Mouse (Mus musculus) liver, embryonic 11.5 days (tissue): ENCODE data around the gene Nr1i2. TPM values are rescaled to one million over a fixed set of nuclear protein-coding genes. Genes with fewer than 3 reads are reported as not detected.
"Not testable (repeated sequence)": the region's sequence is repeated elsewhere in the genome, so short reads cannot be mapped to it uniquely, and the experiment has no call there.

Experiments
- ATAC-seq: fragments of 200-750 bp; cut with Nextera tagmentation; replicated peaks from 2 replicates; pipeline ENCODE4 v1.8.0; 2017; ENCODE audit warnings: moderate number of reproducible peaks, mild to moderate bottlenecking, moderate TSS enrichment, moderate library complexity; ENCODE audit not compliant: low FRiP score
- DNase-seq: peaks from one replicate; pipeline ENCODE4 v3.0.0-alpha.2; 2017; ENCODE audit warnings: low spot score
- H3K27ac ChIP-seq: fragments of 300-500 bp; sonication (generic); 2 replicates; pipeline ENCODE4 v1.5.1; 2014; ENCODE audit warnings: mild to moderate bottlenecking, low read depth, low read length, control low read depth
- H3K27me3 ChIP-seq: fragments of 300-500 bp; sonication (generic); replicated peaks from 2 replicates; pipeline ENCODE4 v1.6.1; 2014; ENCODE audit warnings: low read length, mixed read lengths; ENCODE audit not compliant: control insufficient read depth, insufficient read depth
- H3K36me3 ChIP-seq: fragments of 300-500 bp; sonication (generic); 2 replicates; pipeline ENCODE4 v1.6.1; 2014; ENCODE audit warnings: mild to moderate bottlenecking, low read length, moderate library complexity, mixed read lengths; ENCODE audit not compliant: control insufficient read depth, insufficient read depth
- H3K4me1 ChIP-seq: fragments of 300-500 bp; sonication (generic); replicated peaks from 2 replicates; pipeline ENCODE4 v1.6.1; 2014; ENCODE audit warnings: low read length, mixed read lengths; ENCODE audit not compliant: control insufficient read depth, insufficient read depth
- H3K4me2 ChIP-seq: fragments of 300-500 bp; sonication (generic); 2 replicates; pipeline ENCODE4 v1.6.1; 2014; ENCODE audit warnings: mild to moderate bottlenecking, control low read depth, moderate library complexity
- H3K4me3 ChIP-seq: fragments of 300-500 bp; sonication (generic); 2 replicates; pipeline ENCODE4 v1.5.1; 2014; ENCODE audit warnings: low read depth, low read length, control low read depth
- H3K9ac ChIP-seq: fragments of 300-500 bp; sonication (generic); 2 replicates; pipeline ENCODE4 v1.6.1; 2014; ENCODE audit warnings: low read depth, low read length, control low read depth
- H3K9me3 ChIP-seq: fragments of 300-500 bp; sonication (generic); 2 replicates; pipeline ENCODE4 v1.6.1; 2016; ENCODE audit warnings: low read length, inconsistent platforms, mixed read lengths; ENCODE audit not compliant: control insufficient read depth
- WGBS: fragments of 180-500 bp; shearing (Covaris S2); extraction: QIAGEN DNeasy Blood & Tissue Kit; methylation state at CpG from one replicate; pipeline ENCODE4 v1.1.7; 2014; 5-methylcytosine and 5-hydroxymethylcytosine counted together
- polyA plus RNA-seq: library from polyadenylated mRNA; unstranded; fragments of >200 nt; fragmentation: Nextera tagmentation; extraction: Ambion mirVana; gene quantifications from 2 replicates; pipeline ENCODE4 v1.2.1, GENCODE M21; 2014

Gene Nr1i2
- polyA plus RNA-seq, result 1.8 and 2.0 TPM in 2 replicates

GRCm38 (mm10) chr16:38294685-38295348 is at the start of gene Nr1i2:
Nr1i2 (minus strand) TSS chr16:38294824.
- 0 out of 2 replicates have a peak, but pooled peaks have one; percentile 26 for ATAC-seq
- peak within 1 kb of the TSS; percentile 28 for H3K4me2 ChIP-seq

GRCm38 (mm10) chr16:38341396-38342324 is 47.0 kb upstream of the Nr1i2 start, which contains the start of gene Maats1:
Maats1 (minus strand) TSS chr16:38342143.
- Histone ChIP-seq H3K27me3 (no peaks in the 10 kb centered on the region), H3K9me3 (no peaks in the 10 kb centered on the region), H3K4me2 (peak within 1 kb of the TSS; percentile 52), H3K36me3 (no peaks in the 10 kb centered on the region), H3K9ac (no peak within 1 kb of the TSS), H3K4me1 (0 out of 2 replicates have a peak, but pooled peaks cover 4% of the 10 kb centered on the region), H3K27ac (no peak within 1 kb of the TSS), H3K4me3 (peak within 1 kb of the TSS; percentile 29)
- peak; percentile 73 for ATAC-seq
- 14% methylated on average over 30 of the region's 30 CpGs for WGBS
- DNase-seq, result peak; percentile 69

More at GRCm38 (mm10) chr16:38294685-38295348, at the start of gene Nr1i2:
- Histone ChIP-seq H3K4me1 (no peaks in the 10 kb centered on the region; the same call in 1 of the 2 replicates), H3K9me3 (no peaks in the 10 kb centered on the region), H3K27me3 (no peaks in the 10 kb centered on the region), H3K36me3 (no peaks in the 10 kb centered on the region), H3K9ac (no peak within 1 kb of the TSS), H3K27ac (no peak within 1 kb of the TSS), H3K4me3 (no peak within 1 kb of the TSS; the same call in 1 of the 2 replicates)
- DNase-seq, result no peak
- WGBS, result 59% methylated on average over 7 of the region's 7 CpGs

GRCm38 (mm10) chr16:38338077-38338476 is 43.5 kb upstream of the Nr1i2 start:
- 85% methylated on average over 4 of the region's 4 CpGs for WGBS
- ATAC-seq, H3K9ac ChIP-seq, H3K4me1 ChIP-seq, H3K4me2 ChIP-seq, H3K9me3 ChIP-seq, H3K36me3 ChIP-seq, DNase-seq, H3K27ac ChIP-seq, H3K4me3 ChIP-seq, H3K27me3 ChIP-seq: not testable (repeated sequence)

- no peak overlapping the region for H3K27ac ChIP-seq
- no peak overlapping the region for H3K9ac ChIP-seq
- H3K36me3 ChIP-seq, result no peaks in the 10 kb centered on the region
- ATAC-seq (no peak), DNase-seq (no peak)
- H3K4me1 ChIP-seq, result no peaks in the 10 kb centered on the region
- no peak overlapping the region for H3K4me3 ChIP-seq
- no peaks in the 10 kb centered on the region for H3K27me3 ChIP-seq
- WGBS, result 51% methylated on average over 6 of the region's 6 CpGs
- no peak overlapping the region for H3K4me2 ChIP-seq
- no peaks in the 10 kb centered on the region for H3K9me3 ChIP-seq
These were observed 39.8 kb upstream of the Nr1i2 start for GRCm38 (mm10) chr16:38334431-38334830.

- H3K9ac ChIP-seq, result no peak overlapping the region
- 0 out of 2 replicates have a peak, but pooled peaks cover 2% of the 10 kb centered on the region for H3K9me3 ChIP-seq
- H3K4me1 ChIP-seq, result no peaks in the 10 kb centered on the region
- no peak overlapping the region for H3K4me2 ChIP-seq
- DNase-seq, result no peak
- no peak overlapping the region for H3K27ac ChIP-seq
- ATAC-seq, result no peak
- H3K4me3 ChIP-seq, result no peak overlapping the region
- H3K27me3 ChIP-seq, result no peaks in the 10 kb centered on the region
- no peaks in the 10 kb centered on the region for H3K36me3 ChIP-seq
- 87% methylated on average over 3 of the region's 3 CpGs for WGBS
These were observed 34.7 kb upstream of the Nr1i2 start for GRCm38 (mm10) chr16:38329340-38329739.

- no peak for ATAC-seq
- H3K4me1 ChIP-seq, result no peaks in the 10 kb centered on the region
- no peak overlapping the region for H3K27ac ChIP-seq
- H3K4me3 ChIP-seq, result no peak overlapping the region
- no peaks in the 10 kb centered on the region for H3K27me3 ChIP-seq
- DNase-seq, result no peak
- 83% methylated on average over 11 of the region's 11 CpGs for WGBS
- 0 out of 2 replicates have a peak, but pooled peaks cover 2% of the 10 kb centered on the region for H3K9me3 ChIP-seq
- H3K36me3 ChIP-seq, result no peaks in the 10 kb centered on the region
- no peak overlapping the region for H3K9ac ChIP-seq
- H3K4me2 ChIP-seq, result no peak overlapping the region
These were observed 32.3 kb upstream of the Nr1i2 start for GRCm38 (mm10) chr16:38326778-38327397.

GRCm38 (mm10) chr16:38324311-38324710 is 29.7 kb upstream of the Nr1i2 start:
- H3K4me2 ChIP-seq, result no peak overlapping the region
- H3K4me1 ChIP-seq, result no peaks in the 10 kb centered on the region
- H3K27ac ChIP-seq, result no peak overlapping the region
- H3K4me3 ChIP-seq, result no peak overlapping the region
- no peak for DNase-seq
- no peaks in the 10 kb centered on the region for H3K27me3 ChIP-seq
- H3K9me3 ChIP-seq, result 0 out of 2 replicates have a peak, but pooled peaks cover 1% of the 10 kb centered on the region
- 85% methylated on average over 15 of the region's 15 CpGs for WGBS
- no peak overlapping the region for H3K9ac ChIP-seq
- ATAC-seq, result no peak
- H3K36me3 ChIP-seq, result no peaks in the 10 kb centered on the region

GRCm38 (mm10) chr16:38321452-38321935 is 26.9 kb upstream of the Nr1i2 start:
- H3K36me3 ChIP-seq, result no peaks in the 10 kb centered on the region
- 24% methylated on average over 17 of the region's 17 CpGs for WGBS
- H3K4me3 ChIP-seq, result no peak overlapping the region
- H3K27me3 ChIP-seq, result no peaks in the 10 kb centered on the region
- no peak overlapping the region for H3K9ac ChIP-seq
- H3K4me2 ChIP-seq, result peak overlapping the region; percentile 46
- no peak overlapping the region for H3K27ac ChIP-seq
- no peaks in the 10 kb centered on the region for H3K9me3 ChIP-seq
- no peaks in the 10 kb centered on the region for H3K4me1 ChIP-seq
- DNase-seq (no peak), ATAC-seq (no peak)
